Mouse (Mus musculus): ENCODE data around the gene Myadml2. TPM values are rescaled to one million over a fixed set of nuclear protein-coding genes. Genes with fewer than 3 reads are reported as not detected.
A peak's percentile ranks its signal among the peaks of the same experiment; 100 is the strongest.

The Myadml2 gene
- polyA plus RNA-seq, 1 experiment from 2014 or later = 2.4 TPM

DNA sequence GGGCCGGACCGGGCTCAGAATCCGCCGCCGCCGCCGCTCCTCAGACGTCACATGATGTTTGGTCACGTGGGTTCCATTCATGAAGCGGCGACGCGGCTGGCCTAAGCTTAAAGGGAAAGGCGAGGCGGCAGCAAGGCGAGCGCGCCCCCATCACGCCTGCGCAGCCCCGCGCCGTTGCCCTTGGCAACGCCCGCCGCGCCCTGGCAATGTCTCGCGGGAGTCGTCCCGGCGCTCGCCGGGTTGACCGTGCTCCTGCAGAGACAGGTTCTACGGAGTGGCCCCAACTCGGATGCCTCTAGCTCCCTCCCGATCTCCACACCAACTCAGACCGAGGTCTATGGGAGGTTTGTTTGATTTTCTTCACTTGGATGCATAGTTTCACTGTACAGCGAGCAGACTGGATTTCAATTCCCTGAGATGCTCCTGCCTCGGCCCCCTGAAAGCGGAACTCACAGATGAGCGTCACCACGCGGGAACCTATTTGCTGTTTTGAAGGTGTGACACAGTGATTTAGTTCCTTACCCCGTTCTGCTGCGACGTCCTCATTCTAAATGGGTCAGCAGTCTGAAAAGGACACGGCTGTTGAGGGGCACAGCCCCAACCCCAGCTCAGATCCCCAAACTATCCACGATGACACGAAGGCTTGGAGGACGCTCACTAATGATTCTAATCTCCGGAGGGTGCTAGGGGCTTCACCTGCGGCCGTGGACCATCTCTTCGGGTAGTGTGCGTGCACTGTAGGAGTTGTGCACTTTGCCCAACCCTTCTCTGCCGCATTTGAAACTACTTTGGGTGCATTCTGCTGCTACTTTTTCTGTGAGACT, 14.2 kb downstream of the Myadml2 start, which contains the start of gene Mafg:
Gene Mafg, minus strand, starts transcription at position 81 of the 824 bp plus-strand sequence.
- Histone ChIP-seq H3K9me3 (ENCODE audit: control insufficient read depth, low read length) (no peaks in the 10 kb centered on the region), H3K27me3 (replicated peaks; ENCODE audit: control insufficient read depth, insufficient read depth, low read length) (no peaks in the 10 kb centered on the region), H3K9ac (ENCODE audit: low read depth, low read length) (peak within 1 kb of the TSS; percentile 94), H3K4me2 (ENCODE audit: low read length) (peak within 1 kb of the TSS; percentile 96), H3K4me1 (ENCODE audit: control insufficient read depth, insufficient read depth, low read depth, low read length) (peaks cover 31% of the 10 kb centered on the region), H3K4me3 (ENCODE audit: low read length) (peak within 1 kb of the TSS; percentile 90), H3K36me3 (ENCODE audit: control insufficient read depth, insufficient read depth, low read length) (peaks cover 7% of the 10 kb centered on the region), H3K27ac (ENCODE audit: low read depth, low read length) (peak within 1 kb of the TSS; percentile 88)
- WGBS = 13% methylated on average over 49 of the region's 58 CpGs
- peak; percentile 92 for ATAC-seq

DNA sequence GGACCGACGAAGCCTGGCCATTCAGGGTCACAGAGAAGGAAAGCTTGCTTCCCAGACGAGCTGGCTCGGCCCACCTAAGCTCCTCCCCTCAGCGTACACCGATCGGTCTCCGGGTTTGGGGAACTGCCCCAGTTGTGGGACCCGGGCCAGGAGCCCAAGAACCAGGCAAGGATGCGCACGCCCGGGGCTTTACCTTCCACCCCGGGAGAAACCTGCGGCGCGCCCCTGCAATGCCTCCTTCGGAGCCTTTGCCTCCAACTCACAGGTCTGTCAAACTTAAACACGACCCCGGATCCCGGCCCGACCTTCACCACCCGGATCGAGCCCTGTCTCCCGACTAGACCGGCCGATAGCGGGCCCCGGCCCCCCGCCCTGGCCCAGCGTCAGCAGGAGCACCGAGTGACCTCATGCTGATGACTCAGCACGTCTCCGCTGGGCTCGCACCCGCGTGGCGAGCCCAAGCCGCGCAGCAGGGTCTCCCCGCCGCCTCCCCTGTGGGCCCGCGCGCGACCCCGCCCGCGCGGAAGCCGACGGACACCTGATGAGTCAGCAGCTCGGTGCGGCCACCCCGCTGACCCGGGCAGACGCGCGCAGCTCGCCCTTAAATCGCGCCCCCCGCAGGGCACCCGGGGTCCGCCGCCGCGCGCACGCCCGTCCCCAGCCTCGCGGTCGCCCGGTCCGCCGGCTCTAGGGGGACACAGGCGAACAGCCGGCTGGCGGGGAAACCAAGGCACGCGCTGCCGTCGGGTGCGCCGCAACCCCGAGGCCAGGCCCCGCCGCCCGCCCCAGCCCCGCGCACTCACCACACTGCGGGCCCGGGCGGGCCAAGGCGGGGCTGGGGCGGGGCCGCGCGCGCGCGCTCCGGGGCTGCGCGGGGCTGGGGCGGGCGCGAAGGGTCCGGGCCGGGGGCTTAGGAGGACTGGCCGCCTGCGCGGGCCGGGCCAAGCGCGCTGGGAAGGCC, 15.1 kb downstream of the Myadml2 start:
- Histone ChIP-seq H3K4me2 (ENCODE audit: low read length) (peak overlapping the region; percentile 96), H3K27me3 (replicated peaks; ENCODE audit: control insufficient read depth, insufficient read depth, low read length) (no peaks in the 10 kb centered on the region), H3K4me3 (ENCODE audit: low read length) (peak overlapping the region; percentile 90), H3K27ac (ENCODE audit: low read depth, low read length) (peak overlapping the region; percentile 88), H3K36me3 (ENCODE audit: control insufficient read depth, insufficient read depth, low read length) (peaks cover 8% of the 10 kb centered on the region), H3K9ac (ENCODE audit: low read depth, low read length) (peak overlapping the region; percentile 94), H3K9me3 (ENCODE audit: control insufficient read depth, low read length) (no peaks in the 10 kb centered on the region), H3K4me1 (ENCODE audit: control insufficient read depth, insufficient read depth, low read depth, low read length) (peaks cover 31% of the 10 kb centered on the region)
- ATAC-seq = peak; percentile 82
- under 1% methylated on average over 60 of the region's 116 CpGs for WGBS

DNA sequence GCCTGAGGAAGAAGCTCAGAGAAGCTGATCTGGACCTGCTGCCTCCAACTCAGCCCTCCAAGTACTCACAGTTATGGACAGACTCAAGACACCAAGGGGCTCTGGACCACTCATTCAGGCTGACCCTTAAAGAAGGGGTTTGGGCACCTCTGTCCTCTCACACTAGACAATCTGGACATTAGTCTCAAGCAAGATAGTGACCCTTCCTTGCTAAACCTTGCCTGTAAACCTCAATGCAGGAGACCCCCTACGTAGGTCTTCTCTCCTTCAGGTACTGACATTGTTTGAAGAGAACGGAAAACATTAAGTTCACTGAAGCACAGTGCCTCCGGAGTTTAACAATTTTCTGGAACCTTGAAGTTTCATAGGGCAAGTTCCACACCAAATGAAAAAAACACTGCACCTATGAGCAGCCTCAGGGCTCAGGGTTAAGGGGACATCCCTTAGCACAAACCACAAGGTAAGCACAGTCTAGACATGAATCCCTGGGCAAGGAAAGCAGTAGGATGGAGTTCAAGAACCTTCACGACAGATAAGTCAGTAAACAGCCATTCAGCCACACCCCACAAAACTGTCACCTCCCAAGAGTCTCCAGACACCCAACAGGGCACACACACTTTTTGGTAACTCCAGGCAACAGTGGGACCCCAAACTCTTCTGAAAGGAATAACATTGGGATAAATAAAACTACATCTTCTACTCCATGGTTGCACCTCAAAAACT, 16.1 kb downstream of the Myadml2 start:
- Histone ChIP-seq H3K27ac (ENCODE audit: low read depth, low read length) (peak overlapping the region; percentile 88), H3K4me2 (ENCODE audit: low read length) (peak overlapping the region; percentile 96), H3K36me3 (ENCODE audit: control insufficient read depth, insufficient read depth, low read length) (peaks cover 12% of the 10 kb centered on the region), H3K27me3 (replicated peaks; ENCODE audit: control insufficient read depth, insufficient read depth, low read length) (no peaks in the 10 kb centered on the region), H3K9me3 (ENCODE audit: control insufficient read depth, low read length) (no peaks in the 10 kb centered on the region), H3K4me3 (ENCODE audit: low read length) (peak overlapping the region; percentile 90), H3K9ac (ENCODE audit: low read depth, low read length) (peak overlapping the region; percentile 94), H3K4me1 (ENCODE audit: control insufficient read depth, insufficient read depth, low read depth, low read length) (peaks cover 31% of the 10 kb centered on the region)
- no peak for ATAC-seq
- WGBS = 65% methylated on average over 4 of the region's 4 CpGs

DNA sequence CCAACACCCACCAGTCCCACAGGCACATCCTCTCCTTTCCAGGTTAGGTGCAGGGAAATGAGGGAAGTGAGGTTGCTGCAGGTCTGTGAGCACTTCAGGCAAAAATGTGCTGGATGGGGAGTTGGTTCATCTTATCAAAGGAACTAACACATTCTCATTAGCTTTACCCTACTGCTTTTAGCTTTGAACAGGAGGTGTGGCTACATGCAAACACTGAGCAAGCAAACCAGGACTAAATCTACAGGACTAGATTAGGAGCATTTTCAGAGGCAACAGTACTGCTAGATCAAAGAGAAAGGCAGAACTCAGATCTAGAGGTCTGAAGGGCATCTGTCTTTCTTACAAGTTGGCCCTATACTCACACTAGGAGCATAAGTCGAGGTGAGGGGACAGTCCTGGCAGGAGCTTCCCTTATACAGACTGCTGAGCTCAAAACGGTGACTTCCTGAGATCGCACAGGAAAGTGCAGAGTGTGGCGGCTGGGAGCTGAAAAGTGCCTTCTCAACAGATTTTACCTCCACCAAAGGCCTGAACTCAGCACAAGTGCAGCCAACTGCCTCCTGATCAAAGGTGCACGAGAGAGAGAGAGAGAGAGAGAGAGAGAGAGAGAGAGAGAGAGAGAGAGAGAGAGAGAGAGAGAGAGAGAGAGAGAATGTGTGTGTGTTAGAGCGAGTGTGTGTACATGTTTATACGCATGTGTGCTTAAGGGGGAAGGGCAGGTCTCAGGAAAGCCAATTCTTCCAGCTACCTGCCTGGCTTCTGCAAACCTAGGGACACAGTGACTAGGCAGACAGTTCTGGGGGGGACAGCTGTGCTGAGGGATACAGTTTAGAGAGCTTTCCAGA, 16.9 kb downstream of the Myadml2 start:
- ATAC-seq = no peak
- WGBS = 36% methylated on average over 7 of the region's 7 CpGs
- H3K9me3 ChIP-seq (ENCODE audit: control insufficient read depth, low read length) = no peaks in the 10 kb centered on the region
- H3K4me3 ChIP-seq (ENCODE audit: low read length) = no peak overlapping the region
- H3K36me3 ChIP-seq (ENCODE audit: control insufficient read depth, insufficient read depth, low read length) = peaks cover 12% of the 10 kb centered on the region
- H3K9ac ChIP-seq (ENCODE audit: low read depth, low read length) = no peak overlapping the region
- peak overlapping the region; percentile 41; the same call in 1 of the 2 replicates for H3K27ac ChIP-seq (ENCODE audit: low read depth, low read length)
- peak overlapping the region; percentile 96; the same call in 1 of the 2 replicates for H3K4me2 ChIP-seq (ENCODE audit: low read length)
- no peaks in the 10 kb centered on the region for H3K27me3 ChIP-seq (replicated peaks; ENCODE audit: control insufficient read depth, insufficient read depth, low read length)
- H3K4me1 ChIP-seq (ENCODE audit: control insufficient read depth, insufficient read depth, low read depth, low read length) = peaks cover 31% of the 10 kb centered on the region

DNA sequence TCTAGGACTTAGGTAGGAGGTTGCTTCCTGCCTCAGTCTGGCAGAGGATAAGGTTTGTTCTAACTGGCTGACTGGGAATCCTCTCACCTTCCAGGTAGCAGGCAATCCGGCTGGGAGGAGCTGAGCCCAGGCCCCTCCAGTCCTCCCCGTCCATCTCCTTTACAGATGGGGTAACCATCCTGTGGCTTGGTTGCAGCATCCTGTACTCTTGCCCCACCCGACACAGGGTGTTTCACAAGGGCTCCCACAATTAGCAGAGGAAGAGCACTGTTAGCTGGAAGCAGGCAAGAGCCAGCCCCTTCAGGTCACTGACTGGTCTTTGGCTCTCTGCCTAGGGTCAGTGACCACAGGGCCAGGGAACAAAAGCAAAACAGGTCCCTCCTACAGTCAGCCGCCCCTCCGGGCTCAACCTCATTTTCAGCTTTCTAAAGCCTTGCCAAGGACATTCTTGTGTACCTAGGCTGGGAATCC, 17.5 kb downstream of the Myadml2 start:
- ATAC-seq = no peak
- Histone ChIP-seq H3K9me3 (ENCODE audit: control insufficient read depth, low read length) (no peaks in the 10 kb centered on the region), H3K27ac (ENCODE audit: low read depth, low read length) (peak overlapping the region; percentile 48), H3K4me3 (ENCODE audit: low read length) (peak overlapping the region; percentile 11; the same call in 1 of the 2 replicates), H3K9ac (ENCODE audit: low read depth, low read length) (peak overlapping the region; percentile 52), H3K4me2 (ENCODE audit: low read length) (no peak overlapping the region; the same call in 1 of the 2 replicates), H3K36me3 (ENCODE audit: control insufficient read depth, insufficient read depth, low read length) (peaks cover 12% of the 10 kb centered on the region), H3K4me1 (ENCODE audit: control insufficient read depth, insufficient read depth, low read depth, low read length) (peaks cover 32% of the 10 kb centered on the region), H3K27me3 (replicated peaks; ENCODE audit: control insufficient read depth, insufficient read depth, low read length) (no peaks in the 10 kb centered on the region)
- WGBS = 38% methylated on average over 5 of the region's 5 CpGs

DNA sequence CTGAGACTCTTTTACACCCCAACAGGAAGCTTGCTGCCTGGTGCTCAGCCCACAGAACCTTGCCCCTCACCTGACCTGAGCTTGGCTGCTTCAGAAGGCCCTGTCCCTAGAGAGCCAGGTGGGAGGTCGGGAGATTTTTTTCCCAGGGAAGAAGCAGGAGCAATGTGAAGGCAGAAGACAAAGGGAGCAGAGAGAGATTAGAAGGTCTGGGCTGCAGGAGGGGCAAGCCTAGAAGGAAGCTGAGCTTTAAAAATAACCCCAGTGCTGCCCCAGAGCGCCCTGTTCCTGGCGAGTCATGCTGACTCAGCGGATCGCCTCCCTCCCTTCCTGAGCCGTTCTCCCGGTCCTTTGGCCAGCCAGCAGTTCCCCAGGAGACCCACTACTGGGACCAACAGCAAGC, 18.0 kb downstream of the Myadml2 start:
- ATAC-seq = no peak
- Histone ChIP-seq H3K9ac (ENCODE audit: low read depth, low read length) (peak overlapping the region; percentile 52), H3K4me2 (ENCODE audit: low read length) (peak overlapping the region; percentile 27), H3K36me3 (ENCODE audit: control insufficient read depth, insufficient read depth, low read length) (peaks cover 12% of the 10 kb centered on the region), H3K9me3 (ENCODE audit: control insufficient read depth, low read length) (no peaks in the 10 kb centered on the region), H3K27me3 (replicated peaks; ENCODE audit: control insufficient read depth, insufficient read depth, low read length) (no peaks in the 10 kb centered on the region), H3K4me1 (ENCODE audit: control insufficient read depth, insufficient read depth, low read depth, low read length) (peaks cover 36% of the 10 kb centered on the region), H3K27ac (ENCODE audit: low read depth, low read length) (peak overlapping the region; percentile 48; the same call in 1 of the 2 replicates), H3K4me3 (ENCODE audit: low read length) (peak overlapping the region; percentile 11; the same call in 1 of the 2 replicates)
- WGBS = 40% methylated on average over 3 of the region's 7 CpGs

DNA sequence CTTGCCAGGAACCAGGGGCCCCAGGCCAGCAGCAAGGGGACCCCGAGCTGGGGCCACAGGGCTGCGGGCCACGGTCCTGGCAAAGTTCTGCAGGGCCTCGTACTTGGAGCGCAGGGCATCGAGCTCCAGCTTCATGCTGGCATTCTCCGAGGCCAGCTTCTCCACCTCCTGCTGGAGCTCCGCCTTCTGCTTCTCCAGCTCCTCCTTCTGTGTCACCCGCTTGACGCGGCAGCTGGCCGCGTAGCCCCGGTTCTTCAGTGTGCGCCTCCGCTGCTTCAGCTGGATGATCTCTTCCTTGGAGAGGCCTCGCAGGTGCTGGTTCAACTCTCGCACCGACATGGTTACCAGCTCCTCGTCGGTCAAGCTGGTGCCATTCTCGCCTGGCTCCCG, 18.6 kb downstream of the Myadml2 start:
- no peak for ATAC-seq
- Histone ChIP-seq H3K4me2 (ENCODE audit: low read length) (no peak overlapping the region; the same call in 1 of the 2 replicates), H3K9me3 (ENCODE audit: control insufficient read depth, low read length) (no peaks in the 10 kb centered on the region), H3K27me3 (replicated peaks; ENCODE audit: control insufficient read depth, insufficient read depth, low read length) (no peaks in the 10 kb centered on the region), H3K27ac (ENCODE audit: low read depth, low read length) (peak overlapping the region; percentile 48; the same call in 1 of the 2 replicates), H3K9ac (ENCODE audit: low read depth, low read length) (no peak overlapping the region), H3K36me3 (ENCODE audit: control insufficient read depth, insufficient read depth, low read length) (peaks cover 12% of the 10 kb centered on the region), H3K4me1 (ENCODE audit: control insufficient read depth, insufficient read depth, low read depth, low read length) (peaks cover 36% of the 10 kb centered on the region), H3K4me3 (ENCODE audit: low read length) (no peak overlapping the region)
- WGBS = 78% methylated on average over 23 of the region's 23 CpGs

Data from hindbrain, embryonic 16.5 days (tissue).